Mouse (Mus musculus): Measurements from ENCODE around the gene Sh3gl2. TPM values are rescaled to one million over a fixed set of nuclear protein-coding genes. Genes with fewer than 3 reads are reported as not detected.

The Sh3gl2 gene
- polyA plus RNA-seq, 1 experiment from 2014 or later, result 6.3 TPM

DNA sequence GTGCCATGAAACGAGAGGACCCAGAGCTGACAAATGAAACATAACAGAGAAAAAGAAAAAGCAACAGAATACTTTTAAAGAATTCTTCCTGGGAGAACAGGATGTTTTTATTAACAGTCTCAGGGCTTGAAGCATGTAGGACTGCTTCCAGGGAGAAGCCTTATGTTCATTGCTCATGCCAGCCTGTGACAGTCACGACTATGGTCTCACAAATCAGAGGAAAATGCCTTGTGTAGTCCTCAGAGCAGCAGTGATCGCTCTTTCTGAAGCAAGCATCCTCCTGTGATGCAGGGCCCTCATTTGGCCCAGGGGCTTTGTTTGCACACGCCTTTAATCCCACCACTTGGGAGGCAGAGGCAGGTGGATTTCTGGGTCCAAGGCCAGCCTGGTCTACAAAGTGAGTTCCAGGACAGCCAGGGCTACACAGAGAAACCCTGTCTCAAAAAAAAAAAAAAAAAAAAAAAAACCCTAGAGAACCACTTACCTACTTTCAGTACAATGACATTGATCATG lies 129.8 kb downstream of the Sh3gl2 start:
- Histone ChIP-seq H3K4me2 (no peak overlapping the region), H3K36me3 (no peaks in the 10 kb centered on the region), H3K4me1 (no peaks in the 10 kb centered on the region), H3K9ac (no peak overlapping the region), H3K9me3 (no peaks in the 10 kb centered on the region), H3K27me3 (no peaks in the 10 kb centered on the region), H3K27ac (no peak overlapping the region), H3K4me3 (no peak overlapping the region)
- 71% methylated on average over 4 of the region's 4 CpGs for WGBS
- no peak for ATAC-seq (ENCODE audit: insufficient number of reproducible peaks, low FRiP score, low TSS enrichment, low read depth)

DNA sequence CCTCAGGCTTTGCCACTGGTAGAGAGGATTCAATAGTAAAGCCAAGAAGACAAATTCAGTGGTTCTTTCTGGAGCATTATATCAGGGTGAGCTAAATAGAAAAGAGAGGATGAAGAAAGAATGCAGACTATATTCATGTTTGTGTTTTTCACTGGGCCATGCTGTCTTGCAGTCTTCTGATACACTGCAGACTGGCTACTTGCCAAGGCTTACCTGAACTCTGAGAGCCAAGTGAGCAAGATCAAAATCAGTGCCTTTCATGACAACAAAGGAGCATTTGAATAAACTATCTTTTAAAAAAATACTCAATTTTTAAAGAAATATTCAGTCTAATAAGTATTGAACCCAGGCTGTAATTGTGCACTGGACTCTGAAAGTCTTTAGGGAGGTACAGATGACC lies 131.4 kb downstream of the Sh3gl2 start:
- Histone ChIP-seq H3K9ac (no peak overlapping the region), H3K9me3 (no peaks in the 10 kb centered on the region), H3K4me3 (no peak overlapping the region), H3K27me3 (no peaks in the 10 kb centered on the region), H3K4me2 (no peak overlapping the region), H3K27ac (no peak overlapping the region), H3K4me1 (no peaks in the 10 kb centered on the region), H3K36me3 (no peaks in the 10 kb centered on the region)
- ATAC-seq (ENCODE audit: insufficient number of reproducible peaks, low FRiP score, low TSS enrichment, low read depth), result no peak

DNA sequence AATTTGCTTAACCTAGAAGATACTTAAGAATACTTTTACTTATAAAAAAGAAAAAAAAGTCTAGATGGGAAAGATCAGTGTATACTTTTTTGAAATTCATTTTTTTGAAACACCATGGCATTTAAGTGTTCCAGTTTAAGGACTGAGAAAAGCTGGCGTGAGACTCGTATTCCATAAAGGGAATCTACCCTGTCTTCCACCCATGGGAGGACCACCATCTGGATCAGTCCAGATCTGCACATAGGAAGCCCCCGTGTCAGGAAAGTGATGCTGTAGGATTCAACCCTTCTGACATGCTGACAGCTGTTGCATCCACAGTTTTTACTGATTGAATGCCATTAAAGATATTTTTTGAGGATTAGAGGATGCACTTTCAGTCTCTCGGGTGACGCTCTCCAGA lies 134.2 kb downstream of the Sh3gl2 start:
- Histone ChIP-seq H3K4me2 (no peak overlapping the region), H3K36me3 (no peaks in the 10 kb centered on the region), H3K27ac (no peak overlapping the region), H3K4me3 (no peak overlapping the region), H3K9ac (no peak overlapping the region), H3K4me1 (no peaks in the 10 kb centered on the region), H3K9me3 (no peaks in the 10 kb centered on the region), H3K27me3 (no peaks in the 10 kb centered on the region)
- WGBS, result 88% methylated on average over 5 of the region's 5 CpGs
- ATAC-seq (ENCODE audit: insufficient number of reproducible peaks, low FRiP score, low TSS enrichment, low read depth), result no peak

DNA sequence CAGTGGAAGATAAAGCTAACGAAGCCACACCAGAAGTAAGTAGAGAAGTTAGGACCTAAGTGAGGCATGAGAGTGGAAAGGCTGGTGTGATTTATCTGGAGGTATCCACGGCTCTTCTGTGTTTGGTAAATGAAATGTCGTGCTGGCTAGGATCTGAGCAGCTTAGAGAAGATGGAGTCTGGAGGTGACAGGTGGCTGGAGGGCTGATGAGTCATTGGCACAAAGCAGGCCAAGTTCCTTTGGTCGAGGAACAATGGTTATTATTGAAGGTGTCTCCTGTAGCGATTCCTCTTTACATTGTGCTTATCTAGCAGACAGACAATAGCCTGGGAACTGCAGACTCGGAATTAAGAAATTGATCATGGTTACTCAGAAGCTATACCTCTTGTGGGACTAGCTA lies 135.8 kb downstream of the Sh3gl2 start:
- H3K4me2 ChIP-seq, result no peak overlapping the region
- no peak for ATAC-seq (ENCODE audit: insufficient number of reproducible peaks, low FRiP score, low TSS enrichment, low read depth)
- no peaks in the 10 kb centered on the region for H3K36me3 ChIP-seq
- no peak overlapping the region for H3K27ac ChIP-seq
- H3K4me3 ChIP-seq, result no peak overlapping the region
- no peaks in the 10 kb centered on the region for H3K4me1 ChIP-seq
- H3K27me3 ChIP-seq, result no peaks in the 10 kb centered on the region
- H3K9ac ChIP-seq, result no peak overlapping the region
- no peaks in the 10 kb centered on the region for H3K9me3 ChIP-seq
- WGBS, result 80% methylated on average over 6 of the region's 6 CpGs

DNA sequence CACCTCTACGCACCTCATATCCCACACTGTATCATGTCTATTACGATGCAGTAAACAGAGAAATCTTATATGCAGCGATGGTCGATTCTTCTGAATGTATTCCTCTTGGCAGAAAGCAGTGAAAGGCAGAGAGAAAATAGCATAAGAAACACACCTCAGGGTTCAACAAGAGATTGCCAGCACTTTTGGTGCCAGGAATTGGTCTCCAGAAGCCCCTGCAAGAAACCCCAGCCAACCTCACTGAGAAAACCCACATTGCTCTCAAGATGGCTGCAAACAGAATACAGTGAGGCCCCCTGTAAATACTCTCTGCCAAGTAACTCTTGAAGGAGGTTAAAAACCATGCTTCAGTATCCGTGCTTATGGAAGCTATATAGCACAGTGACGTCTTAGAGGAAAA lies 141.0 kb downstream of the Sh3gl2 start:
- Histone ChIP-seq H3K4me3 (no peak overlapping the region), H3K9ac (no peak overlapping the region), H3K4me1 (no peaks in the 10 kb centered on the region), H3K36me3 (no peaks in the 10 kb centered on the region), H3K4me2 (no peak overlapping the region), H3K9me3 (no peaks in the 10 kb centered on the region), H3K27ac (no peak overlapping the region), H3K27me3 (no peaks in the 10 kb centered on the region)
- no peak for ATAC-seq (ENCODE audit: insufficient number of reproducible peaks, low FRiP score, low TSS enrichment, low read depth)
- 70% methylated on average over 6 of the region's 6 CpGs for WGBS

DNA sequence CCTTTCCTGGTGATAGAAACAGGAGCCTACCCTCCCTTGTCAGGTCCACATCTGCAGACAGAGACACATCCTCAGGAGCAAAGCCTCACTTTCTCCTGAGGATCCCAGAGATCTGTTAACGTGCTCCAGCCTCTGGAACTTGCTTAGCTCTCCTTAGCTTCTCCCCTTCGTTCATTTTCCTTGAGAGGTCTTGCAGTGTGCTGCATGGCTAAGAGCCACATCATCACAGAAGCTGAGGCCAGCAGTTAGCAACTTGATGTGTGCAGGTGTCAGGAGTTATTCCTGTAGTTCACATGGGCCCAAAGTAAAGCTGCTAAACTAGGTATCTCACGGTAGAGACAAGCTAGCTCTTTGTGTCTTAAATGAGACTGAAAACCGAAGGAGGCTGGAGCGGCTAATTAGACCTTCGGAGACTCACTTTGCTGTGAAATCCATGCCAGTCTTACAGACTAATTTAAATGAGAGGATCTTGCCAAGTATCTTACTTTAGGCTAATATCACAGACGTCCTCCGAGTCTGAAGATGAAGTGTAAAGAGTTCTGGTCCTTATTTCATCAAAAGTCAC lies 143.2 kb downstream of the Sh3gl2 start:
- Histone ChIP-seq H3K4me3 (no peak overlapping the region), H3K9ac (no peak overlapping the region), H3K9me3 (no peaks in the 10 kb centered on the region), H3K27ac (no peak overlapping the region), H3K4me2 (no peak overlapping the region), H3K36me3 (no peaks in the 10 kb centered on the region), H3K4me1 (no peaks in the 10 kb centered on the region), H3K27me3 (no peaks in the 10 kb centered on the region)
- no peak for ATAC-seq (ENCODE audit: insufficient number of reproducible peaks, low FRiP score, low TSS enrichment, low read depth)
- 70% methylated on average over 8 of the region's 8 CpGs for WGBS

DNA sequence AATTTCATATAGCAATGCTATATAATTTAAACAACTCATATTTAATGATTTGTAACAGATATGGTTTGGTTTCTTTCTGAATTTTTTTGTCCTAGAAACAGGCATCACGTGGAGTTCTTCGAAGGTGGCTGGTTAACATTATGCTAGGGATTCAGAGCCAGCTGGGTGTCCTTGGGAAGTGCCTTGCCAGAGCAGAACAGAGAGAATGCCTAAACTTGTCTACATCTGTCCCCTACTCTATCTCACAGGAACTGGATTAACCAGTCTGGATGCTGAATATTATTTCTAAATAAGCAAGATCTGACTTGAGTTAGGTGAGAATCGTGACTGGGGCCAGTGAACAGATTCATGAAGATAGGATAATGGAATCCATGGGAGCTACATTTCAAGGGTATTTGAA lies 157.7 kb downstream of the Sh3gl2 start:
- no peak for ATAC-seq (ENCODE audit: insufficient number of reproducible peaks, low FRiP score, low TSS enrichment, low read depth)
- H3K9ac ChIP-seq, result no peak overlapping the region
- H3K4me1 ChIP-seq, result no peaks in the 10 kb centered on the region
- 75% methylated on average over 3 of the region's 3 CpGs for WGBS
- no peak overlapping the region for H3K4me2 ChIP-seq
- H3K27ac ChIP-seq, result no peak overlapping the region
- no peaks in the 10 kb centered on the region for H3K27me3 ChIP-seq
- no peak overlapping the region for H3K4me3 ChIP-seq
- H3K36me3 ChIP-seq, result no peaks in the 10 kb centered on the region
- no peaks in the 10 kb centered on the region for H3K9me3 ChIP-seq

DNA sequence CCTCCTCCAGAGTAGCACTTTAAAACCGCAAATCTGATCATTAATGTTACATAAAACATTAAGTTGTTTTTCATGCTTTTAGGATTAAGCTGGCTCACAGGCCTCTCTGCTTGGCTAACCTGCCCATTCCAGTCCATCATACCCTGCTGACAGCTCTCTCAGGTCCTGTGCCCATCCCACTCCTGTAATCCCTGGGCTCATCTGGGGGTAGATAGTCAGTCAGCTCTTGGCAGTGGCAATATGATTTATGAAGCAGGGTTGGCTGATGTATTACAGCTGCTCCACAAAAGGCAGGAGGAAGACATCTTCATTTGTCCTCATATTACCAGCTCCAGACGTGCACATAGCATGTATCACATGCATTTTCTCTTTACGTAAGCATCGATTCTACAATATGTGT lies 158.3 kb downstream of the Sh3gl2 start:
- H3K9ac ChIP-seq, result no peak overlapping the region
- no peaks in the 10 kb centered on the region for H3K9me3 ChIP-seq
- no peak for ATAC-seq (ENCODE audit: insufficient number of reproducible peaks, low FRiP score, low TSS enrichment, low read depth)
- no peaks in the 10 kb centered on the region for H3K36me3 ChIP-seq
- H3K27me3 ChIP-seq, result no peaks in the 10 kb centered on the region
- 67% methylated on average over 4 of the region's 4 CpGs for WGBS
- H3K4me3 ChIP-seq, result no peak overlapping the region
- H3K27ac ChIP-seq, result no peak overlapping the region
- no peak overlapping the region for H3K4me2 ChIP-seq
- no peaks in the 10 kb centered on the region for H3K4me1 ChIP-seq

DNA sequence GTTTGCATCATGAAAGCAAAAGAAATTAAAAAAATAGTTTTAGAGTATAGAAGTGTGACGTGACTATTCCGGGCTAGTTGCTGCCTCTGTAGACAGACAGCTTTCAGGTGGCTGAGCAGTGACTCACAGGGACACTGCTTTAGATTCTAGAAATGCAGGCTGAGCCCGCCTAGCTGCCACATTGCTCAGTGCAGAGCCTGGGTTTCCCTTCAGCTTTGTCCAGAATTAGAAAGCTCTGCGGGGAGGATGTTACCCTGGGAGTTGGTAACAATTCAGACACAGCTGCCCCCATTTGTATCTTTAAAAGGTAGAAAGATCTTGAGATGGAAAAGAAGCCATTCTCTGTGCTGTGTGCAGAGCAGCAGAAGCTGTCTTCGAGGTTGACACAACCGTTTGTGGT lies 166.1 kb downstream of the Sh3gl2 start:
- H3K4me1 ChIP-seq, result no peaks in the 10 kb centered on the region
- no peaks in the 10 kb centered on the region for H3K9me3 ChIP-seq
- H3K4me3 ChIP-seq, result no peak overlapping the region
- no peaks in the 10 kb centered on the region for H3K27me3 ChIP-seq
- no peaks in the 10 kb centered on the region for H3K36me3 ChIP-seq
- H3K9ac ChIP-seq, result no peak overlapping the region
- no peak overlapping the region for H3K27ac ChIP-seq
- no peak for ATAC-seq (ENCODE audit: insufficient number of reproducible peaks, low FRiP score, low TSS enrichment, low read depth)
- H3K4me2 ChIP-seq, result no peak overlapping the region
- 56% methylated on average over 6 of the region's 6 CpGs for WGBS

DNA sequence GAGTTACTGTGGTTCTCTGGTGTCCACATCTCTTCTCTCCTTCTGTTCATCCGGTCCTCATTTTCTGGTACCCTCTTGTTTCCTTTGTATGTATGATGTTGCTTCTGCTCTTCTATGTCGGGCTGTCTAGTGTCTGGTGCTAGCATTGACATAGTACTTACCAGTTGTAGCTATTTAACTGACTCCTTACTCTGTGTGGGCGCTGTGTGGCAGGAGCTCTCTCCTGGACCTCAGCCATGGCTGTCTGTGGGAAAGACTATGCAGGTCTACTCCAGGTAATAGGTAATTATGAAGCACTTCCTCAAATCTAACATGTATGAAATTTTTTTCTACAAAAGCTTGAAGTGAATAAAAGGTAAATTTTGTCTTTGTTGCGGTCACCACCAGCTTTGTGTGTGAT lies 169.9 kb downstream of the Sh3gl2 start:
- ATAC-seq (ENCODE audit: insufficient number of reproducible peaks, low FRiP score, low TSS enrichment, low read depth), result no peak
- no peaks in the 10 kb centered on the region for H3K27me3 ChIP-seq
- H3K36me3 ChIP-seq, result no peaks in the 10 kb centered on the region
- H3K9me3 ChIP-seq, result no peaks in the 10 kb centered on the region
- H3K4me3 ChIP-seq, result no peak overlapping the region
- H3K9ac ChIP-seq, result no peak overlapping the region
- H3K4me1 ChIP-seq, result no peaks in the 10 kb centered on the region
- H3K4me2 ChIP-seq, result no peak overlapping the region
- no peak overlapping the region for H3K27ac ChIP-seq
- 90% methylated on average over 4 of the region's 4 CpGs for WGBS

DNA sequence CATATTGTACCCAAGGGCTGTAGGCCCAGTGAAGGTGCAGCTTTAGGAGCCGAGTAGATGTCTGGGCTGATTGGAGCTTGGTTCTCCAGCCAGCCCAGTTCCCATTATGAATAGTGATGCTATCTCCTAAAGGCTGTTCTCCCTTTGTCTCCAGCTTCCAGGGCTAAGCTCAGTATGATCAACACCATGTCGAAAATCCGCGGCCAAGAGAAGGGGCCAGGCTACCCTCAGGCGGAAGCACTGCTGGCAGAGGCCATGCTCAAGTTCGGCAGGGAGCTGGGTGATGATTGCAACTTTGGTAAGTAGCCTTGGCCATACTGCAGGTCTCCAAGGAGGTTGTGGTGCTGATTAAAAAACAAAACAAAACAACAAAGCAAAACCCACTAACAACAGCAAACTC lies 171.3 kb downstream of the Sh3gl2 start:
- WGBS, result 90% methylated on average over 6 of the region's 6 CpGs
- Histone ChIP-seq H3K36me3 (no peaks in the 10 kb centered on the region), H3K4me1 (no peaks in the 10 kb centered on the region), H3K4me3 (no peak overlapping the region), H3K9me3 (no peaks in the 10 kb centered on the region), H3K27ac (no peak overlapping the region), H3K4me2 (no peak overlapping the region), H3K9ac (no peak overlapping the region), H3K27me3 (no peaks in the 10 kb centered on the region)
- no peak for ATAC-seq (ENCODE audit: insufficient number of reproducible peaks, low FRiP score, low TSS enrichment, low read depth)

DNA sequence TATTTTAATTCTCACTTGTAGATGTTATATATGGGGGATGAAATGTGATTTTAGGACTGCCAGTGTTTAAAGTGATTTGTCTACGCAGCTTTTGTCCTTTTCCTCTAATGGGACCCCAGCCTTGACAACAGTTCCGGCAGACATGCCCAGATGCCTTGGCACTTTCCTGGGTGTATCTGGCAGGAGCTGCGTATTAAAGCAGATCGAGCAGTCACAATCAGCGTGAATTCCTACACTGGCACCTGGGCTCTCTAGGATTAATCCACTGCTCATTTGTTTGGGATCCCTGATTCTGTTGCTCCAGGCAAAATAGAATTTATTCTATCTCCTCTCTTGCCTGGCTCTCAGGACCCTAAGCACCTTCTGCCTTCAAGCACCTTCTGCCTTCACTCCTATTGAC lies 171.7 kb downstream of the Sh3gl2 start:
- Histone ChIP-seq H3K27ac (no peak overlapping the region), H3K36me3 (no peaks in the 10 kb centered on the region), H3K4me1 (no peaks in the 10 kb centered on the region), H3K27me3 (no peaks in the 10 kb centered on the region), H3K9me3 (no peaks in the 10 kb centered on the region), H3K4me2 (no peak overlapping the region), H3K4me3 (no peak overlapping the region), H3K9ac (no peak overlapping the region)
- ATAC-seq (ENCODE audit: insufficient number of reproducible peaks, low FRiP score, low TSS enrichment, low read depth), result no peak
- WGBS, result 91% methylated on average over 5 of the region's 5 CpGs

DNA sequence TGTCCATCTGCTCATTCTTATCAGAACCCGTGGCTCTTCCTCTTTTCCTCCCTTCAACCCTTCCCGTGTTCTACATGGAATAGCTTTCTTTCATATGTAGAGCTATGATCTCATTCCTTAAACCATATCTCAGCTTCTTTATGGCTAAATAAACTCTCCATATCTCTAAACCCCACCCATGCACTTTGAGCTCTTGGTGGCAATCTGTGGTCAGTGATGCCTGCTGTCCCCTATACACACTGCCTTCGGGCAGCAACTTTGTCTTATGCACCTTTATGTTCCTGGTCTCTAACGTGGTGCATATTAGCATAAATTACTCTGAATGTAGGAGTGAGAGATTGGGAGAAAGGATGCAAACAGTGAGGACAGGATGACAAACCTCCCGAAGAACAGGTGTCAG lies 180.3 kb downstream of the Sh3gl2 start:
- ATAC-seq (ENCODE audit: insufficient number of reproducible peaks, low FRiP score, low TSS enrichment, low read depth), result no peak
- Histone ChIP-seq H3K27ac (no peak overlapping the region), H3K4me3 (no peak overlapping the region), H3K9me3 (no peaks in the 10 kb centered on the region), H3K4me1 (no peaks in the 10 kb centered on the region), H3K9ac (no peak overlapping the region), H3K4me2 (no peak overlapping the region), H3K36me3 (no peaks in the 10 kb centered on the region), H3K27me3 (no peaks in the 10 kb centered on the region)
- 81% methylated on average over 5 of the region's 5 CpGs for WGBS
